Mouse (Mus musculus) testis, adult 2 months (tissue): Measurements from ENCODE around the gene Nxph3. TPM values are rescaled to one million over a fixed set of nuclear protein-coding genes. Genes with fewer than 3 reads are reported as not detected.

Experiments
- H3K27ac ChIP-seq: fragments of 200-500 bp; 2 replicates; pipeline ENCODE4 v1.5.1; 2012; ENCODE audit warnings: low read depth, low read length; ENCODE audit not compliant: control insufficient read depth, insufficient read depth
- H3K27me3 ChIP-seq: fragments of 200-500 bp; 2 replicates; pipeline ENCODE4 v1.6.1; 2012; ENCODE audit warnings: mild to moderate bottlenecking, low read length, moderate library complexity; ENCODE audit not compliant: control insufficient read depth, insufficient read depth
- H3K36me3 ChIP-seq: fragments of 200-500 bp; 2 replicates; pipeline ENCODE4 v1.6.1; 2012; ENCODE audit warnings: mild to moderate bottlenecking, low read length; ENCODE audit not compliant: control insufficient read depth, insufficient read depth
- H3K4me1 ChIP-seq: fragments of 200-500 bp; 2 replicates; pipeline ENCODE4 v1.6.1; 2012; ENCODE audit warnings: low read length; ENCODE audit not compliant: control insufficient read depth, insufficient read depth
- H3K4me3 ChIP-seq: fragments of 200-500 bp; 2 replicates; pipeline ENCODE4 v1.5.1; 2012; ENCODE audit warnings: low read depth, mild to moderate bottlenecking, low read length, moderate library complexity, mixed read lengths; ENCODE audit not compliant: control insufficient read depth
- CTCF ChIP-seq: fragments of 200-500 bp; IDR thresholded peaks from 2 replicates; pipeline ENCODE4 v1.5.1; 2012; ENCODE audit warnings: low read depth, mild to moderate bottlenecking, inconsistent platforms, low read length, moderate library complexity; ENCODE audit not compliant: control insufficient read depth, insufficient read depth, insufficient replicate concordance
- POLR2A ChIP-seq: fragments of 200-500 bp; IDR thresholded peaks from 2 replicates; pipeline ENCODE4 v1.6.1; 2012; ENCODE audit warnings: low read depth, mild to moderate bottlenecking, inconsistent platforms, low read length, moderate library complexity; ENCODE audit not compliant: control insufficient read depth
- polyA plus RNA-seq: library from polyadenylated mRNA; depleted of rRNA; stranded (reverse); fragments of >200 nt; gene quantifications from 2 replicates; pipeline ENCODE4 v1.2.3, GENCODE M21; 2012

Nxph3 gene
- polyA plus RNA-seq, 1 experiment = 1.9 TPM

DNA sequence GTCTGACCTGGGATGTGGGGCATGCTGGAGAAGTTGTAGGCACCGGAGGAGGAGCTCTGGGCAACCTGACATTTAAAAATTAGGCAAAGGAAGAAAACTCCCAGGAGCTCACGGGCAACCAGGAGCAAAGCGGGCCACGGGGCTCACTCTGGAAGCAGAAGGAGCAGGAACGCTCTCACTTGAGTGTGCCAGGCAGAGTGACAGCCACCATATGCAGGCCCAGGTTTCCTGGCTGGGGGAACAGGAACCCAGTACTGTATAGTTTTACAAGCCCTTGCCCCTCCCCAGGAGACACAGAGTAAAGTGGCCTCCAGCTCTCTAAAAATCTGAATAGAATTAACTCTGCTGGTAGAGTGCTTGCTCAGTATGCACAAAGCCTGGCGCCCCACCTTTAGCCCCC, 2.8 kb upstream of the Nxph3 start:
- Histone ChIP-seq H3K4me3 (no peak overlapping the region), H3K27ac (no peak overlapping the region), H3K36me3 (no peaks in the 10 kb centered on the region), H3K27me3 (no peaks in the 10 kb centered on the region; the same call in 1 of the 2 replicates), H3K4me1 (peaks cover 13% of the 10 kb centered on the region)
- TF ChIP-seq POLR2A = no peak
- no peak for TF ChIP-seq CTCF

DNA sequence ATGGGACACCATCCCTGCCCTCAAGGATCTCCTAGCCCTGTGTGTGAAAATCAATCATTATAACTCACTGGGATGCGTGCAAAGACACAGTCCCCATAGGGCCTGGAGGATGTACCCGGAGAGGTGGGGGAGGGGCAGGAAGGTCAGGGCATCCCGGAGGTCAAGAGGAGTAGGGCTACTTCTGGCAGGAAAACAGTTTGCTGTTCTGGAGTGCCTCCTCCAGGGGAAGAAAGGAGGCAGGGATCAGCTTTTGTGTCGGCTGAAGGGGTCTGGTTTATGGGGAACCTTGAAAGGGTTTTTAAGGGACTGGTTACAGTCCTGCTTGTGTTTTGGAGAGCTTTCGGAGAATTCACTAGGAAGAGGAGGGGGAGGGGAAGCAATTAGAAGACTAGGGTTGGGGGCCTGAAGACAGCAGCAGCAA, 2.1 kb upstream of the Nxph3 start:
- H3K27me3 ChIP-seq = no peaks in the 10 kb centered on the region; the same call in 1 of the 2 replicates
- H3K4me3 ChIP-seq = no peak overlapping the region
- H3K27ac ChIP-seq = no peak overlapping the region
- H3K4me1 ChIP-seq = peaks cover 10% of the 10 kb centered on the region
- H3K36me3 ChIP-seq = no peaks in the 10 kb centered on the region
- TF ChIP-seq CTCF = no peak

DNA sequence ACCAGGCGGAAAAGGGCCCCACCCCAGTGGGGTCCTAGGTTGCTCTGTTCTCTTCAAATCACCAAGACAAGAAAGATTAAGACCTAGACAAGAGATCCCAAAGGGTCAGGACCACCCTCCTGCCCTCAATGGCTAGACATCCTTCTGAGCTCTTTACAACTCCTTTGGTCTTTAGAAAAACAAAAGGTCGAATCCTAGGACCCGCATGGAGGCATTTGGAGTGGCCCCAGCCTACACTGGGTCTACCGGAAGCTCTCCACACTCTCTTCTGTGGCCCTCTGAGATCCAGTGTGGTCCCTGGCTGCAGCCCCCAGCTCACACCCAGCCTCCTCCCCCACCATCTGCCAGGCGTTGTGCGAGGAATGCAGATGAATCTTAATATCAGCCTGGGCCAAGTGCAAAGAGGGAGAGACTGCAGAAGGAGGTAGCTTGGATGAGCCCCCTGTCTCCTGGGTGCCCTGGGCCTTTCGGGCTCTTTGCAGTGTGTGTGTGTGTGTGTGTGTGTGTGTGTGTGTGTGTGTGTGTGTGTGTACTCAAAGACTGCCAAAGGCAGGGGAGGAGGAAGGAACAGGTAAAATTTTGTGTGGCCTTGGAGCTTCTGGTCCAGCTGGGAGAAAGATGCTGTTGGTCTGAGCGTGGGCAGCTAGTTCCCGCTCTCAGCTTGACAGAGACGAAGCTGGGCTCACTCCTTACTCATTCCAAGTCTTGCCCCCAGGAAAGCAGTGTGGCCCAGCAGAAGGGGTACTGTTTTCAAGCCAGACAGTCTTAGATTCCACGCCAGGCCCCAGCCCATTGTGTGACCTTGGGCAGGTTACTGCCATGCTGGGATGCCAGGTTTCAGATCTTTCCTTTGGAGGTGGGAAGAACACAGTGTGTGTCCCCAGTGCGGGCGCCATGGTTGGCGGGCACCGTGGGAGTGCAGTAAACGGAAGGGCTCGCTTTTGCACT, 1.3 kb upstream of the Nxph3 start:
- Histone ChIP-seq H3K36me3 (no peaks in the 10 kb centered on the region), H3K4me1 (peaks cover 11% of the 10 kb centered on the region), H3K27ac (no peak overlapping the region), H3K4me3 (no peak overlapping the region), H3K27me3 (no peaks in the 10 kb centered on the region; the same call in 1 of the 2 replicates)
- TF ChIP-seq CTCF (no peak), POLR2A (no peak)

- Histone ChIP-seq H3K27me3 (no peaks in the 10 kb centered on the region; the same call in 1 of the 2 replicates), H3K27ac (no peak overlapping the region; the same call in 1 of the 2 replicates), H3K4me3 (peak overlapping the region; percentile 71), H3K4me1 (peaks cover 11% of the 10 kb centered on the region), H3K36me3 (no peaks in the 10 kb centered on the region)
- TF ChIP-seq CTCF (no peak), POLR2A (no peak)
These were observed 691 bp downstream of the Nxph3 start for GRCm38 (mm10) chr11:95513461-95514297.

DNA sequence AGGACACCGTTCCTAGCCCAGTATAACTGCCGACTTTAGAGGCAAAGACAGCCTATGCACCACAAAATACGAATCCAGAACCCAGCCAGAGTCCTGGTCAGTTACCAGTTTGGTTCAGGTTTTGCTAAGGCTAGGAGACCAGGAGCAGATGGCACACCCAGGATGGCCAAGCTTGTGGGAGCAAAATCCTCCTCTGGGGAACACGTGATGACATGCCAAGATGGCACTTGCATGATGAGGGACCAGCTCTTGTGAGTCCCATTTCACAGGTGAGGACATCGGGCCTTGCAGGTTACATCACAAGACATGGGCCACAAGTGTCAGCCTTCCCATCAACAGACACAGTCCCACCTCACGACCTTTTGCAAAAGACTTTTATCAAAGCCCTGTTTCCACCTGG, 2.0 kb downstream of the Nxph3 start:
- TF ChIP-seq POLR2A = no peak
- no peak for TF ChIP-seq CTCF
- Histone ChIP-seq H3K4me1 (peaks cover 13% of the 10 kb centered on the region), H3K4me3 (no peak overlapping the region), H3K36me3 (no peaks in the 10 kb centered on the region), H3K27ac (no peak overlapping the region), H3K27me3 (no peaks in the 10 kb centered on the region; the same call in 1 of the 2 replicates)

- Histone ChIP-seq H3K27me3 (no peaks in the 10 kb centered on the region; the same call in 1 of the 2 replicates), H3K4me3 (no peak overlapping the region), H3K4me1 (peaks cover 13% of the 10 kb centered on the region), H3K27ac (no peak overlapping the region), H3K36me3 (no peaks in the 10 kb centered on the region)
- TF ChIP-seq CTCF = no peak
- TF ChIP-seq POLR2A = no peak
These were observed 2.5 kb downstream of the Nxph3 start for GRCm38 (mm10) chr11:95511919-95512318.

DNA sequence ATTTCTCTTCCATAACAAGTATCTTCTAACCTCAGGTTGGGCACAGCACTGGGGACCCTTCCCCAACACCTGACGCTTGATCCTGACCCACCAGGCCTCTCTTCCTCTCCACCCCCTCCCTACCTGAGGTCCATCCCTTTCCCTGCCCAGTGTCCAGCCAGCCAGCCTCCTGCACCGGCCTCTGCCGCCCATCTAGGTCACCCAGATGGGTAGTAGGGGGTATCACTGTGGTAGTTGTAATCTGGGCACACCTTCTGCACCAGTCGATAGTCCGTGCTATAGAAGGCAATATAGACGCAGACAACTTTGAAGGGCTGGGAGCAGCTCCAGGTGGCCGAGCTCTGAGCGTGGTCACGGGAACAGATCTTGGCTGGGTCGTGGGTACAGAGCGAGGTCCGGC, 3.7 kb downstream of the Nxph3 start:
- no peaks in the 10 kb centered on the region; the same call in 1 of the 2 replicates for H3K27me3 ChIP-seq
- TF ChIP-seq CTCF = no peak
- TF ChIP-seq POLR2A = no peak
- no peaks in the 10 kb centered on the region for H3K36me3 ChIP-seq
- peaks cover 16% of the 10 kb centered on the region for H3K4me1 ChIP-seq
- H3K4me3 ChIP-seq = no peak overlapping the region
- no peak overlapping the region for H3K27ac ChIP-seq
